8 mouse cellular contexts compared by ENCODE assay signal in the genomic region with DNA sequence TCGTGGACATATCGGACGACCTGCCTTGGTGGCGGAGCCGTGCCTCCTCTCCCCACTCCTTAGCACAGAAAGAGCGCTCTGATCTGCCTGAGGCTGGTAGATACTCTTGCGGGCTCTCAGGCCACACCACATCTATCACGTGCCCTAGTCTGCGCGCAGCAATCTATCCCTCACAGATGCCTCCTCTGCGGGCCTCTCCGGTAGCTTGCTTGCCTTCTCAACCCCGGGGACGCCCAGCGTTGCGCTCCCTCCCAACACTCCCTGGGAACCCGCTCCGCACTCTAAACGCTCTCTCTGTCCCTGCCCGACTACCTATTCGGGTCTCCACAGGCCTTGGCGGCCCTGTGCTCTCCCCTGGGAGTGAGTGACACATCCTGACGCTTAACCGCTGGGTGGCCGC. TPM values are rescaled to one million over a fixed set of nuclear protein-coding genes. Genes with fewer than 3 reads are reported as not detected.
A peak's percentile ranks its signal among the peaks of the same experiment; 100 is the strongest.
DNase-seq lines count a peak whose midpoint lies in the region; ATAC-seq lines count a peak whose summit lies in the region.

A gene (plus strand): TSS at position 141 of the 400 bp plus-strand sequence.

- no peak within 1 kb of the TSS for H3K27ac ChIP-seq in lung, embryonic 15.5 days
- H3K27ac ChIP-seq in forebrain, embryonic 14.5 days (ENCODE audit: low read depth, low read length): peak within 1 kb of the TSS; percentile 39; the same call in 1 of the 2 replicates
- peak within 1 kb of the TSS; percentile 67 for H3K27ac ChIP-seq in midbrain, embryonic 14.5 days (replicated peaks; ENCODE audit: low read depth, low read length)

- peak within 1 kb of the TSS; percentile 79 for H3K4me2 ChIP-seq in lung, embryonic 15.5 days
- peak within 1 kb of the TSS; percentile 94 for H3K4me2 ChIP-seq in forebrain, embryonic 14.5 days (ENCODE audit: low read length)
- peak within 1 kb of the TSS; percentile 91 for H3K4me2 ChIP-seq in midbrain, embryonic 14.5 days (ENCODE audit: low read length)

- H3K9me3 ChIP-seq in lung, embryonic 15.5 days: no peaks in the 10 kb centered on the region
- H3K9me3 ChIP-seq in forebrain, embryonic 14.5 days (replicated peaks; ENCODE audit: control insufficient read depth, low read length): no peaks in the 10 kb centered on the region
- H3K9me3 ChIP-seq in midbrain, embryonic 14.5 days (ENCODE audit: control insufficient read depth, low read length): no peaks in the 10 kb centered on the region

- H3K9ac ChIP-seq in lung, embryonic 15.5 days: no peak within 1 kb of the TSS
- H3K9ac ChIP-seq in forebrain, embryonic 14.5 days (ENCODE audit: low read length): peak within 1 kb of the TSS; percentile 72
- peak within 1 kb of the TSS; percentile 59 for H3K9ac ChIP-seq in midbrain, embryonic 14.5 days (replicated peaks; ENCODE audit: low read length)

- peaks cover 80% of the 10 kb centered on the region for H3K27me3 ChIP-seq in lung, embryonic 15.5 days
- peaks cover 38% of the 10 kb centered on the region for H3K27me3 ChIP-seq in forebrain, embryonic 14.5 days (replicated peaks; ENCODE audit: control insufficient read depth, insufficient read depth, low read length)
- peaks cover 38% of the 10 kb centered on the region for H3K27me3 ChIP-seq in midbrain, embryonic 14.5 days (ENCODE audit: control insufficient read depth, insufficient read depth, low read length)

- H3K36me3 ChIP-seq in lung, embryonic 15.5 days: no peaks in the 10 kb centered on the region
- H3K36me3 ChIP-seq in forebrain, embryonic 14.5 days (ENCODE audit: control insufficient read depth, insufficient read depth, low read length): no peaks in the 10 kb centered on the region
- no peaks in the 10 kb centered on the region for H3K36me3 ChIP-seq in midbrain, embryonic 14.5 days (ENCODE audit: control insufficient read depth, insufficient read depth, low read length)

- H3K4me1 ChIP-seq in lung, embryonic 15.5 days: peaks cover 10% of the 10 kb centered on the region; the same call in 1 of the 2 replicates
- peaks cover 14% of the 10 kb centered on the region for H3K4me1 ChIP-seq in forebrain, embryonic 14.5 days (ENCODE audit: control insufficient read depth, insufficient read depth, low read length)
- H3K4me1 ChIP-seq in midbrain, embryonic 14.5 days (ENCODE audit: control insufficient read depth, insufficient read depth, low read length): peaks cover 31% of the 10 kb centered on the region

- 2% methylated on average over 22 of the region's 25 CpGs for WGBS in lung, embryonic 15.5 days
- 5% methylated on average over 24 of the region's 25 CpGs for WGBS in forebrain, embryonic 14.5 days
- 3% methylated on average over 25 of the region's 25 CpGs for WGBS in midbrain, embryonic 14.5 days

- ATAC-seq in lung, embryonic 15.5 days (ENCODE audit: borderline replicate concordance, extremely low read depth, low FRiP score, low TSS enrichment): 0 out of 2 replicates have a peak, but pooled peaks have one; percentile 16
- peak; percentile 40; the same call in 1 of the 2 replicates for ATAC-seq in forebrain, embryonic 14.5 days
- ATAC-seq in midbrain, embryonic 14.5 days (ENCODE audit: low FRiP score, low TSS enrichment): peak; percentile 32; the same call in 1 of the 2 replicates

- DNase-seq in lung, postnatal 10 days: no peak
- DNase-seq in forebrain, embryonic 14.5 days (ENCODE audit: low spot score): peak; percentile 57
- DNase-seq in layer of hippocampus, postnatal 25 days (ENCODE audit: extremely low spot score in 1 of 2, low spot score in 1 of 2): peak in 1 of 2 experiments; percentile 53
- DNase-seq in midbrain, embryonic 14.5 days: peak; percentile 71
- DNase-seq in spleen, postnatal 10 days (ENCODE audit: low spot score in 2 of 2): no peak
- DNase-seq in B cell, adult 2 months: no peak
- DNase-seq in spleen, postnatal 14 days (ENCODE audit: low spot score in 2 of 2): no peak

- H3K4me3 ChIP-seq in lung, embryonic 15.5 days: peak within 1 kb of the TSS; percentile 40
- H3K4me3 ChIP-seq in forebrain, embryonic 14.5 days (ENCODE audit: low read depth, low read length): peak within 1 kb of the TSS; percentile 54
- peak within 1 kb of the TSS; percentile 57 for H3K4me3 ChIP-seq in midbrain, embryonic 14.5 days (replicated peaks; ENCODE audit: low read depth, low read length)

RNA-seq across cellular contexts. Expression of the gene that starts here (rescaled TPM):
- polyA plus RNA-seq in lung, embryonic 15.5 days (2015; fragmentation: Nextera tagmentation; extraction: Ambion mirVana): 0.03 and 0.11 TPM in 2 replicates
- polyA plus RNA-seq in forebrain, embryonic 14.5 days (2014; fragmentation: Nextera tagmentation; extraction: Ambion mirVana): 3.1 and 4.4 TPM in 2 replicates
- total RNA-seq in layer of hippocampus, postnatal 25 days (2021): 100 to 1,000 TPM; 108 to 121 TPM
- polyA plus RNA-seq in midbrain, embryonic 14.5 days (2014; fragmentation: Nextera tagmentation; extraction: Ambion mirVana): 4.9 and 6.2 TPM in 2 replicates

Comparison
In these comparisons a context has a peak if more than half of its experiments do, and no peak if none do; other contexts are left out.
1. Peak in ATAC-seq, H3K4me3 ChIP-seq and H3K4me2 ChIP-seq in lung, embryonic 15.5 days; RNA of the gene not detected or under 1 TPM.
2. DNase-seq: peak in forebrain, embryonic 14.5 days (single experiment) and midbrain, embryonic 14.5 days (single experiment); none in lung, postnatal 10 days (single experiment), spleen, postnatal 10 days (0 of 2), B cell, adult 2 months (0 of 2) and spleen, postnatal 14 days (0 of 2).
3. Peak in every context shown above with its lines, with median percentiles within 50 percentile points of each other: ATAC-seq, H3K4me2 ChIP-seq and H3K4me3 ChIP-seq.